Mouse (Mus musculus): ENCODE measurements around the gene Srsf3. TPM values are rescaled to one million over a fixed set of nuclear protein-coding genes. Genes with fewer than 3 reads are reported as not detected.
A peak's percentile ranks its signal among the peaks of the same experiment; 100 is the strongest.

Srsf3 gene
- polyA plus RNA-seq, 1 experiment from 2014 or later: 425 TPM

DNA sequence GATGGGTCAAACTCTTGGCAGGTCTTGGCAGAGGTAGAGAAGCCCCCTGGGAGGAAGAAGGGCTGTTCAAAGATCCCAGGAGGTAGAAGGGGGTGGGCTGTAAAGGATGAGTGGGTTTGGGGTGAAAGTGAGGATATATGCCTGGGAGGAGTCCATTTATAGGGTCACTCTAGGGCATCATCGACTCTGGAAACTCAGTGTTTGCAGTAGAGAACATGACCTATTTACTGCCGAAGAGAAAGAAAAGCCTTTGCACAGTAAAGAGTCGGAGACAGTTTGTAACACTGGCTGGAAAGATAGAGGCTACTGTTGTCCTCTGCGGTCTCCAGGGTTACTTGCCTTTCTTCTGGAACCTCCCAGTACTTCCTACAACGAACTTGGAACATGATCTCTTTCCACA lies 40.9 kb downstream of the Srsf3 start:
- ATAC-seq: no peak
- no peak overlapping the region for H3K4me2 ChIP-seq (ENCODE audit: low read length)
- no peaks in the 10 kb centered on the region for H3K36me3 ChIP-seq (ENCODE audit: control insufficient read depth, insufficient read depth, low read length)
- H3K9ac ChIP-seq (ENCODE audit: low read depth, low read length): no peak overlapping the region
- no peaks in the 10 kb centered on the region for H3K9me3 ChIP-seq (replicated peaks; ENCODE audit: control insufficient read depth, low read length, poor library complexity, severe bottlenecking)
- H3K27ac ChIP-seq (ENCODE audit: low read length): no peak overlapping the region
- peaks cover 7% of the 10 kb centered on the region for H3K4me1 ChIP-seq (ENCODE audit: control insufficient read depth, insufficient read depth, low read length)
- WGBS: 55% methylated on average over 5 of the region's 5 CpGs
- H3K27me3 ChIP-seq (ENCODE audit: control insufficient read depth, insufficient read depth, low read depth, low read length): no peaks in the 10 kb centered on the region
- H3K4me3 ChIP-seq (ENCODE audit: low read depth, low read length): no peak overlapping the region

DNA sequence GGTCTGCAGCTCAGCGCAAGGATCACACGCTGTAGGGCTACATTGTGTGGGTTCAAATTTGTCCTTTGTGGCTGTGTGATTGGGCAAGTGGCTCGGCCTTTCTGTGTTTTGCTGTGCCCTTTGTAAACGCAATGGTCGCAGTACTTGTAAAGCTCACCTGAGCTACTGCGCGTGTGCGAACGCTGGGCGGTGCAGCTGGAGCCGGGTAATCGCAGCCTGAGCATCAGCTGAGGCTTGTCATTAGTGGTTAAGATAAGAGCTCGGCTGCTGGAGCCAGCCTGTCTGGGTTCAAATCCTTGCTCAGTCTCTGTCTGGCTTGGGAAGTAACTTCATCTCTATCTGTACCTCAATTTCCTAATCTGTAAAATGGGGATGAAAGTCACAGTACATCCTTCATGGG lies 41.7 kb downstream of the Srsf3 start:
- no peak overlapping the region for H3K27ac ChIP-seq (ENCODE audit: low read length)
- WGBS: 84% methylated on average over 13 of the region's 13 CpGs
- H3K36me3 ChIP-seq (ENCODE audit: control insufficient read depth, insufficient read depth, low read length): no peaks in the 10 kb centered on the region
- H3K4me2 ChIP-seq (ENCODE audit: low read length): no peak overlapping the region
- no peak overlapping the region for H3K9ac ChIP-seq (ENCODE audit: low read depth, low read length)
- ATAC-seq: no peak
- H3K9me3 ChIP-seq (replicated peaks; ENCODE audit: control insufficient read depth, low read length, poor library complexity, severe bottlenecking): no peaks in the 10 kb centered on the region
- H3K4me1 ChIP-seq (ENCODE audit: control insufficient read depth, insufficient read depth, low read length): peaks cover 10% of the 10 kb centered on the region
- H3K4me3 ChIP-seq (ENCODE audit: low read depth, low read length): no peak overlapping the region
- H3K27me3 ChIP-seq (ENCODE audit: control insufficient read depth, insufficient read depth, low read depth, low read length): no peaks in the 10 kb centered on the region; the same call in 1 of the 2 replicates

DNA sequence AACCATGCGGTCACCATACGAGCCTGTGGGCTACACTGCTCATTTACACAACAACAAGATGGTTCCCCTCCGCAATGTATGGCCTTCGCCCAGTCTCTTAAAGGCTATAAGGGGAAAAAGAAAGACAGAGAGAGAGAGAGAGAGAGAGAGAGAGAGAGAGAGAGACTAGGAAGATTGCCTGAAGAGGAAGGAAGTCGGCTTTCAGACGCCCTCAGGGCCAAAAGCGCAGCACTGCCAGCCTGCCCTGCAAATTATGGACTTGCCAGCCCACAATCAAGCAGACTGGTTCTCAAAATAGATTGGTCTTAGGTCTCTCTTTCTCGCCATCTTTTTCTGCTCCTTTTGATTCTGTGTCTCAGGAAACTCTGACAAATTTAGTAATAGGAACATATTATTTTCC lies 43.8 kb downstream of the Srsf3 start:
- Histone ChIP-seq H3K9me3 (replicated peaks; ENCODE audit: control insufficient read depth, low read length, poor library complexity, severe bottlenecking) (no peaks in the 10 kb centered on the region), H3K27me3 (ENCODE audit: control insufficient read depth, insufficient read depth, low read depth, low read length) (no peaks in the 10 kb centered on the region; the same call in 1 of the 2 replicates), H3K9ac (ENCODE audit: low read depth, low read length) (no peak overlapping the region), H3K4me2 (ENCODE audit: low read length) (no peak overlapping the region), H3K36me3 (ENCODE audit: control insufficient read depth, insufficient read depth, low read length) (no peaks in the 10 kb centered on the region), H3K4me1 (ENCODE audit: control insufficient read depth, insufficient read depth, low read length) (peaks cover 12% of the 10 kb centered on the region), H3K27ac (ENCODE audit: low read length) (no peak overlapping the region), H3K4me3 (ENCODE audit: low read depth, low read length) (no peak overlapping the region)
- WGBS: 89% methylated on average over 8 of the region's 8 CpGs
- ATAC-seq: no peak

- H3K4me3 ChIP-seq (ENCODE audit: low read depth, low read length): peak overlapping the region; percentile 14; the same call in 1 of the 2 replicates
- WGBS: 19% methylated on average over 14 of the region's 14 CpGs
These were observed 45.5 kb downstream of the Srsf3 start for GRCm38 (mm10) chr17:29077786-29078509.

GRCm38 (mm10) chr17:29078519-29079383 lies 46.3 kb downstream of the Srsf3 start:
- Histone ChIP-seq H3K9me3 (replicated peaks; ENCODE audit: control insufficient read depth, low read length, poor library complexity, severe bottlenecking) (no peaks in the 10 kb centered on the region), H3K36me3 (ENCODE audit: control insufficient read depth, insufficient read depth, low read length) (no peaks in the 10 kb centered on the region), H3K4me2 (ENCODE audit: low read length) (peak overlapping the region; percentile 47), H3K4me3 (ENCODE audit: low read depth, low read length) (peak overlapping the region; percentile 14; the same call in 1 of the 2 replicates), H3K27me3 (ENCODE audit: control insufficient read depth, insufficient read depth, low read depth, low read length) (no peaks in the 10 kb centered on the region; the same call in 1 of the 2 replicates), H3K27ac (ENCODE audit: low read length) (no peak overlapping the region), H3K4me1 (ENCODE audit: control insufficient read depth, insufficient read depth, low read length) (peaks cover 18% of the 10 kb centered on the region), H3K9ac (ENCODE audit: low read depth, low read length) (peak overlapping the region; percentile 16; the same call in 1 of the 2 replicates)
- 5% methylated on average over 25 of the region's 25 CpGs for WGBS
- no peak for ATAC-seq

More at GRCm38 (mm10) chr17:29077786-29078509, 45.5 kb downstream of the Srsf3 start:
- no peaks in the 10 kb centered on the region; the same call in 1 of the 2 replicates for H3K27me3 ChIP-seq (ENCODE audit: control insufficient read depth, insufficient read depth, low read depth, low read length)
- H3K9ac ChIP-seq (ENCODE audit: low read depth, low read length): peak overlapping the region; percentile 16; the same call in 1 of the 2 replicates
- peaks cover 21% of the 10 kb centered on the region for H3K4me1 ChIP-seq (ENCODE audit: control insufficient read depth, insufficient read depth, low read length)
- no peaks in the 10 kb centered on the region for H3K36me3 ChIP-seq (ENCODE audit: control insufficient read depth, insufficient read depth, low read length)
- no peak overlapping the region for H3K27ac ChIP-seq (ENCODE audit: low read length)
- H3K4me2 ChIP-seq (ENCODE audit: low read length): peak overlapping the region; percentile 47
- ATAC-seq: no peak
- no peaks in the 10 kb centered on the region for H3K9me3 ChIP-seq (replicated peaks; ENCODE audit: control insufficient read depth, low read length, poor library complexity, severe bottlenecking)

DNA sequence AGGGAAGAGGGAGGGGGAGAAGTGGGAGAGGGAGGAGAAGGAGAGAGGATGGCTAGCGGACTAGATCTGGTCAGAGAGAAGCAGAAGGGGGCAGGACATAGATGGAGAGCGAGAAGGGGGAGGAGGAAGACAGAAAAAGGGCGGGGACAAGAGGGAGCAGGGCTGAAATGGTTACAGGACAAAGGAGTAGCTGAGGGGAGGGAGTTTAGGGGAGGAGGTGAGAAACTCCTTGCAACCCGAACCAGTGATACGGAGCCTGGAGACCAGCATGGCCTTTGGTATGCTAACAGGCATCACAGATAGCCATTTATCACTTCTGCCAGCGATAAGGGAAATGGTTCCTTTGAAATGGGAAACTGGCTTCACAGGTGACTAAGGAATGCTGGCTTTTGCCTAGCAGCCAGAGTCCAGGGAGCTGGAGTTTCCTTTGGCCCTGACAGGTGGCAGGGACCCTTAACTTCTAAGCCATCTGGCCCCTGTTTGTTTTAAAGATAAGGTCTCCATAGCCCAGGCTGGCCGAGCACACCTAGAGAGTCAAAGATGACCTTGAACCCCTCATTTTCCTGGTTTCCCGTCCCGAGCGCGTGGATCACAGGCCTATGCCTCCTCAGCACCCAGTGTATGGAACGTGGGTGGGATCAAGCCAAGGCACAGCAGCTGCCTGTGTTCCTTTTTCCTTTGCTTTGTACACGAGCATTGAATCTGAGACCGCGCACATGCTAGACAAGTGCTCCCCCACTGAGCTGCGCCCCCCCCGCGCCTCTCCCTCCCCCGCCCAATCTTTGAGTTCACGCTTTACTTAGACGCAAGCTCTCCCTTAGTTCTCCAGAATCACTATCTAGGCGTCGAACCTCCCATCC lies 48.6 kb downstream of the Srsf3 start:
- no peak for ATAC-seq
- Histone ChIP-seq H3K27ac (ENCODE audit: low read length) (no peak overlapping the region), H3K4me3 (ENCODE audit: low read depth, low read length) (no peak overlapping the region), H3K27me3 (ENCODE audit: control insufficient read depth, insufficient read depth, low read depth, low read length) (no peaks in the 10 kb centered on the region; the same call in 1 of the 2 replicates), H3K9me3 (replicated peaks; ENCODE audit: control insufficient read depth, low read length, poor library complexity, severe bottlenecking) (no peaks in the 10 kb centered on the region), H3K4me2 (ENCODE audit: low read length) (peak overlapping the region; percentile 44), H3K36me3 (ENCODE audit: control insufficient read depth, insufficient read depth, low read length) (no peaks in the 10 kb centered on the region), H3K4me1 (ENCODE audit: control insufficient read depth, insufficient read depth, low read length) (peaks cover 18% of the 10 kb centered on the region), H3K9ac (ENCODE audit: low read depth, low read length) (no peak overlapping the region)
- 5% methylated on average over 22 of the region's 23 CpGs for WGBS

DNA sequence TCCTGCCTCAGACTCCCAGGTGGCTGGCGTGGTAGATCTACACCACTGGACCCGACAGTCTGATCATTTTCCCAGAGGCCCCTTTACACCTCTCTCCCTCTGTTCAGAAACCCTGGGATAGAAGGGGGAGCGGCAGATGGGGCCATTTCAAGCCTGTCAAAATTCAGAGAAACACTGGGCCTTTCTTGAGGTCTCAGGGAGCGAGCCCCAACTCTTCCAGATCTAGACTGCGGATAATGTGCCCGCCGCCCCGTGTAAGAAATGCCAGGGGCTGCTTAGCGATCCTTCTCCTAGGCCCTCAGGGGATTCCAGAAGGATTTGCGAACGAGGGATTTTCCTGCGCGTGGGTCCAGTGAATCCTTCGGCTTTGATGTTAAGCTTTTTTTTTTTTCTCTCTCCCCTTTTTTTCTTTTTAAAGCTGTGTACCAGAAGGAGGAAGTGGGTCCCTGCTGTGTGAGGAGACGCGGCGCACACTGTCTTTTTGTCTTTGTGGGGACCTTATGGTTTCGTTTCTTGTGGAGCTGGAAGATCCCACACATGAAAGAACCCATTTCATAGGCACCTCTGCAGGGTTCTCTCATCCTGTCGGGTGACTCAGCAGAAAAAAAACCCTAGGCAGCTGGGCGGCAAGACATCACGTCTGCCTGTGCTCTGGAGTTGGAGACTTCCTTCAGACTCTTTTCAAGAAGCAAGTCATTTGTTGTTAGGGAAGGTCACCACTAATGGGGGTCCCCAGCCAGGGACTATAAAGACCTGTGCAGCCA lies 49.4 kb downstream of the Srsf3 start:
- WGBS: 3% methylated on average over 21 of the region's 21 CpGs
- H3K4me2 ChIP-seq (ENCODE audit: low read length): peak overlapping the region; percentile 44
- peak overlapping the region; percentile 50 for H3K27ac ChIP-seq (ENCODE audit: low read length)
- peak overlapping the region; percentile 41; the same call in 1 of the 2 replicates for H3K9ac ChIP-seq (ENCODE audit: low read depth, low read length)
- H3K9me3 ChIP-seq (replicated peaks; ENCODE audit: control insufficient read depth, low read length, poor library complexity, severe bottlenecking): no peaks in the 10 kb centered on the region
- no peaks in the 10 kb centered on the region; the same call in 1 of the 2 replicates for H3K27me3 ChIP-seq (ENCODE audit: control insufficient read depth, insufficient read depth, low read depth, low read length)
- H3K4me3 ChIP-seq (ENCODE audit: low read depth, low read length): no peak overlapping the region
- H3K36me3 ChIP-seq (ENCODE audit: control insufficient read depth, insufficient read depth, low read length): no peaks in the 10 kb centered on the region
- no peak for ATAC-seq
- H3K4me1 ChIP-seq (ENCODE audit: control insufficient read depth, insufficient read depth, low read length): peaks cover 18% of the 10 kb centered on the region

DNA sequence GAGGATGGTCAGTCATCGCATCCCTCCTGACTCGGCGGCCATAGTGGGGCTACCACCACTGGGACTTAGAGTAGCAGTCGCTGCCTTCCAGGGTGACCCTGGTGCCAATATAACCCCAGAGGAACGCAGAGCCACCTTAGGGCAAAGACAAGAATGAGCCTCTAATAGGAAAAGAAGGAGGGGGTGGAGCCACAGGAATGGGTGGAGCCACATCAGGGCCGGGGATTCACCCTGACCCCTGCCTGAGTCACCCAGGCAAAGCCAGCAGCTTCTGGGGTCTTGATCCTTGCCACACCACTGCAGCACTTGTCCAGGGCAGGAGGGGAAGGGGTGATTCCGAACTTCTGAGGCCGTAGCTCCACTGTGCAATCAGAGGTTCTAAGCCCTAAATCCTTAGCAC lies 51.2 kb downstream of the Srsf3 start:
- no peaks in the 10 kb centered on the region; the same call in 1 of the 2 replicates for H3K27me3 ChIP-seq (ENCODE audit: control insufficient read depth, insufficient read depth, low read depth, low read length)
- no peaks in the 10 kb centered on the region for H3K36me3 ChIP-seq (ENCODE audit: control insufficient read depth, insufficient read depth, low read length)
- no peak overlapping the region for H3K4me2 ChIP-seq (ENCODE audit: low read length)
- WGBS: 90% methylated on average over 8 of the region's 8 CpGs
- H3K27ac ChIP-seq (ENCODE audit: low read length): no peak overlapping the region
- peaks cover 12% of the 10 kb centered on the region; the same call in 1 of the 2 replicates for H3K4me1 ChIP-seq (ENCODE audit: control insufficient read depth, insufficient read depth, low read length)
- no peak for ATAC-seq
- H3K4me3 ChIP-seq (ENCODE audit: low read depth, low read length): no peak overlapping the region
- H3K9ac ChIP-seq (ENCODE audit: low read depth, low read length): no peak overlapping the region
- H3K9me3 ChIP-seq (replicated peaks; ENCODE audit: control insufficient read depth, low read length, poor library complexity, severe bottlenecking): no peaks in the 10 kb centered on the region

Measured in midbrain, embryonic 16.5 days (tissue).